In genomic region chr4:153975768-153976167, GRCm38 (mm10) we compare ENCODE assay signal across 8 mouse cellular contexts. TPM values are rescaled to one million over a fixed set of nuclear protein-coding genes. Genes with fewer than 3 reads are reported as not detected.
DNase-seq lines count a peak whose midpoint lies in the region; ATAC-seq and TF ChIP-seq lines count a peak whose summit lies in the region.

No protein-coding gene starts in this region.

- peak overlapping the region; percentile 85 for H3K4me2 ChIP-seq in liver, embryonic 11.5 days
- H3K4me2 ChIP-seq in hindbrain, postnatal 0 days (ENCODE audit: low read depth, low read length) = peak overlapping the region; percentile 95

- no peak for DNase-seq in liver, embryonic 11.5 days (ENCODE audit: low spot score)
- DNase-seq in liver = no peak
- no peak for DNase-seq in hindbrain, postnatal 0 days (ENCODE audit: low spot score)
- DNase-seq in naive thymus-derived CD4-positive, alpha-beta T cell, adult 2 months (ENCODE audit: low read depth) = peak; percentile 21
- DNase-seq in urinary bladder, postnatal 36 days (ENCODE audit: low spot score in 2 of 2) = no peak
- DNase-seq in gastrocnemius, postnatal 36 days = no peak

- no peak for ATAC-seq in liver, embryonic 11.5 days (replicated peaks; ENCODE audit: low FRiP score)
- no peak for ATAC-seq in hindbrain, postnatal 0 days
- ATAC-seq in erythroid progenitor cell, adult 5-6 weeks (replicated peaks; ENCODE audit: low FRiP score, poor library complexity, severe bottlenecking) = no peak

- H3K27me3 ChIP-seq in liver, embryonic 11.5 days (replicated peaks; ENCODE audit: control insufficient read depth, insufficient read depth, low read length) = no peaks in the 10 kb centered on the region
- no peaks in the 10 kb centered on the region for H3K27me3 ChIP-seq in hindbrain, postnatal 0 days (ENCODE audit: insufficient read depth, low read length)

- peak overlapping the region; percentile 96 for H3K4me3 ChIP-seq in liver, embryonic 11.5 days (ENCODE audit: low read depth, low read length)
- peak overlapping the region; percentile 87 for H3K4me3 ChIP-seq in brown adipose tissue, adult 24 weeks (ENCODE audit: insufficient read depth, low read depth, low read length)
- peak overlapping the region; percentile 81 for H3K4me3 ChIP-seq in hindbrain, postnatal 0 days (ENCODE audit: low read length)

- TF ChIP-seq CTCF in hindbrain, postnatal 0 days (IDR thresholded peaks at IDR 0.05; ENCODE audit: low read depth) = peak; percentile 31; the same call in 1 of the 2 replicates

- peak overlapping the region; percentile 90 for H3K9ac ChIP-seq in liver, embryonic 11.5 days (ENCODE audit: low read depth, low read length)
- H3K9ac ChIP-seq in hindbrain, postnatal 0 days (replicated peaks; ENCODE audit: low read length) = peak overlapping the region; percentile 79; the same call in 1 of the 2 replicates

- WGBS in liver, embryonic 11.5 days = 35% methylated on average over 6 of the region's 6 CpGs
- WGBS in hindbrain, postnatal 0 days = 32% methylated on average over 6 of the region's 6 CpGs

- H3K27ac ChIP-seq in liver, embryonic 11.5 days (ENCODE audit: low read depth, low read length) = no peak overlapping the region
- H3K27ac ChIP-seq in brown adipose tissue, adult 24 weeks (replicated peaks; ENCODE audit: low read depth, low read length) = no peak overlapping the region
- no peak overlapping the region for H3K27ac ChIP-seq in hindbrain, postnatal 0 days

- peaks cover 13% of the 10 kb centered on the region for H3K4me1 ChIP-seq in liver, embryonic 11.5 days (replicated peaks; ENCODE audit: control insufficient read depth, insufficient read depth, low read length)
- peaks cover 2% of the 10 kb centered on the region; the same call in 1 of the 2 replicates for H3K4me1 ChIP-seq in brown adipose tissue, adult 24 weeks (ENCODE audit: control insufficient read depth, insufficient read depth, insufficient read length, low read length)
- peaks cover 7% of the 10 kb centered on the region for H3K4me1 ChIP-seq in hindbrain, postnatal 0 days (ENCODE audit: insufficient read depth, low read length)

- intact Hi-C loops in gastrocnemius, postnatal 36 days (cut with DNase I) = loop anchor here (2.0 kb wide), 1 partner anchor 35 kb away; the partner anchor contains the start of gene Lrrc47

- H3K36me3 ChIP-seq in liver, embryonic 11.5 days (ENCODE audit: control insufficient read depth, insufficient read depth, low read length) = peaks cover 3% of the 10 kb centered on the region; the same call in 1 of the 2 replicates
- H3K36me3 ChIP-seq in hindbrain, postnatal 0 days (ENCODE audit: insufficient read depth, low read length) = peaks cover 23% of the 10 kb centered on the region; the same call in 1 of the 2 replicates

- no peaks in the 10 kb centered on the region for H3K9me3 ChIP-seq in liver, embryonic 11.5 days (ENCODE audit: control insufficient read depth, low read length)
- no peaks in the 10 kb centered on the region for H3K9me3 ChIP-seq in hindbrain, postnatal 0 days (ENCODE audit: low read length)

RNA-seq across cellular contexts. Expression of gene Cep104, which starts 0.8 kb away (rescaled TPM):
- polyA plus RNA-seq in liver, embryonic 11.5 days (2014; fragmentation: Nextera tagmentation; extraction: Ambion mirVana) = 14.3 and 15.8 TPM in 2 replicates
- polyA plus RNA-seq in brown adipose tissue, adult 24 weeks (2012; ENCODE audit: insufficient read depth, insufficient read length, missing spikeins) = 12.9 and 13.6 TPM in 2 replicates
- total RNA-seq in hindbrain, postnatal 0 days (2014; rRNA removed) = 11.2 and 11.7 TPM in 2 replicates
- 11.6 and 13.9 TPM in 2 replicates for polyA plus RNA-seq in hindbrain, postnatal 0 days (2015; fragmentation: Nextera tagmentation; extraction: Ambion mirVana)
- 5.0 and 7.9 TPM in 2 replicates for total RNA-seq in erythroid progenitor cell, adult 5-6 weeks (2015; ENCODE audit: low replicate concordance)
- 11.6 and 13.8 TPM in 2 replicates for total RNA-seq in erythroid progenitor cell, adult 5-6 weeks (2017; ENCODE audit: low replicate concordance)
- total RNA-seq in gastrocnemius, postnatal 36 days (2021) = 10 to 100 TPM; 23.0 to 24.0 TPM

RNA-seq across cellular contexts. Expression of gene Dffb, which starts 0.8 kb away (rescaled TPM):
- polyA plus RNA-seq in liver, embryonic 11.5 days (2014; fragmentation: Nextera tagmentation; extraction: Ambion mirVana) = 17.2 and 18.5 TPM in 2 replicates
- polyA plus RNA-seq in brown adipose tissue, adult 24 weeks (2012; ENCODE audit: insufficient read depth, insufficient read length, missing spikeins) = 0.83 and 1.3 TPM in 2 replicates
- total RNA-seq in hindbrain, postnatal 0 days (2014; rRNA removed) = 15.1 and 25.7 TPM in 2 replicates
- 10.6 and 13.1 TPM in 2 replicates for polyA plus RNA-seq in hindbrain, postnatal 0 days (2015; fragmentation: Nextera tagmentation; extraction: Ambion mirVana)
- 5.0 and 10.8 TPM in 2 replicates for total RNA-seq in erythroid progenitor cell, adult 5-6 weeks (2015; ENCODE audit: low replicate concordance)
- 3.3 and 7.1 TPM in 2 replicates for total RNA-seq in erythroid progenitor cell, adult 5-6 weeks (2017; ENCODE audit: low replicate concordance)
- 1 to 10 TPM; 1.3 to 1.8 TPM for total RNA-seq in gastrocnemius, postnatal 36 days (2021)

RNA-seq across cellular contexts. Expression of gene A430005L14Rik, which starts 18.7 kb away (rescaled TPM):
- polyA plus RNA-seq in liver, embryonic 11.5 days (2014; fragmentation: Nextera tagmentation; extraction: Ambion mirVana) = 90.4 and 91.4 TPM in 2 replicates
- polyA plus RNA-seq in brown adipose tissue, adult 24 weeks (2012; ENCODE audit: insufficient read depth, insufficient read length, missing spikeins) = 17.2 and 22.2 TPM in 2 replicates
- total RNA-seq in hindbrain, postnatal 0 days (2014; rRNA removed) = 18.9 and 47.4 TPM in 2 replicates
- polyA plus RNA-seq in hindbrain, postnatal 0 days (2015; fragmentation: Nextera tagmentation; extraction: Ambion mirVana) = 45.3 and 48.2 TPM in 2 replicates
- total RNA-seq in erythroid progenitor cell, adult 5-6 weeks (2015; ENCODE audit: low replicate concordance) = 26.0 and 66.7 TPM in 2 replicates
- total RNA-seq in erythroid progenitor cell, adult 5-6 weeks (2017; ENCODE audit: low replicate concordance) = 17.5 and 39.3 TPM in 2 replicates
- 10 to 100 TPM; 10.5 to 14.3 TPM for total RNA-seq in gastrocnemius, postnatal 36 days (2021)

RNA-seq across cellular contexts. Expression of gene Lrrc47, which starts 35.8 kb away (rescaled TPM):
- polyA plus RNA-seq in liver, embryonic 11.5 days (2014; fragmentation: Nextera tagmentation; extraction: Ambion mirVana) = 20.3 and 22.5 TPM in 2 replicates
- 20.1 and 24.0 TPM in 2 replicates for polyA plus RNA-seq in brown adipose tissue, adult 24 weeks (2012; ENCODE audit: insufficient read depth, insufficient read length, missing spikeins)
- 24.2 and 32.1 TPM in 2 replicates for total RNA-seq in hindbrain, postnatal 0 days (2014; rRNA removed)
- 17.6 and 22.0 TPM in 2 replicates for polyA plus RNA-seq in hindbrain, postnatal 0 days (2015; fragmentation: Nextera tagmentation; extraction: Ambion mirVana)
- 11.5 and 13.8 TPM in 2 replicates for total RNA-seq in erythroid progenitor cell, adult 5-6 weeks (2015; ENCODE audit: low replicate concordance)
- 53.3 and 61.0 TPM in 2 replicates for total RNA-seq in erythroid progenitor cell, adult 5-6 weeks (2017; ENCODE audit: low replicate concordance)
- total RNA-seq in gastrocnemius, postnatal 36 days (2021) = 10 to 100 TPM; 20.4 to 20.9 TPM

RNA-seq across cellular contexts. Expression of gene Smim1, which starts 50.3 kb away (rescaled TPM):
- polyA plus RNA-seq in liver, embryonic 11.5 days (2014; fragmentation: Nextera tagmentation; extraction: Ambion mirVana) = 414 and 426 TPM in 2 replicates
- 12.6 and 14.5 TPM in 2 replicates for polyA plus RNA-seq in brown adipose tissue, adult 24 weeks (2012; ENCODE audit: insufficient read depth, insufficient read length, missing spikeins)
- 12.4 and 20.7 TPM in 2 replicates for total RNA-seq in hindbrain, postnatal 0 days (2014; rRNA removed)
- polyA plus RNA-seq in hindbrain, postnatal 0 days (2015; fragmentation: Nextera tagmentation; extraction: Ambion mirVana) = 17.1 and 17.7 TPM in 2 replicates
- 62.0 and 72.9 TPM in 2 replicates for total RNA-seq in erythroid progenitor cell, adult 5-6 weeks (2015; ENCODE audit: low replicate concordance)
- total RNA-seq in erythroid progenitor cell, adult 5-6 weeks (2017; ENCODE audit: low replicate concordance) = 26.7 and 39.6 TPM in 2 replicates
- total RNA-seq in gastrocnemius, postnatal 36 days (2021) = 1 to 10 TPM; 2.0 to 2.6 TPM
